ENCODE assay signal across 9 mouse cellular contexts in genomic region chr4:140004170-140004569, GRCm38 (mm10). TPM values are rescaled to one million over a fixed set of nuclear protein-coding genes. Genes with fewer than 3 reads are reported as not detected.
DNase-seq lines count a peak whose midpoint lies in the region; ATAC-seq lines count a peak whose summit lies in the region.
"Had no signal": no experiment of that assay in that cellular context is flagged by ENCODE, and none has a peak within 500 bp of the region (broad histone marks: within the 10 kb centered on the region; RNA-seq: fewer than 3 reads in every experiment).

No protein-coding gene starts in this region.

- H3K4me1 ChIP-seq in hindbrain, embryonic 11.5 days (replicated peaks; ENCODE audit: control insufficient read depth, insufficient read depth, low read length), result peaks cover 8% of the 10 kb centered on the region
- no peaks in the 10 kb centered on the region for H3K4me1 ChIP-seq in stomach, embryonic 16.5 days (ENCODE audit: control insufficient read depth, insufficient read depth, low read length)

- DNase-seq in layer of hippocampus, adult 18-20 months (ENCODE audit: low spot score in 2 of 2), result peak; percentile 45 to 57
- no peak for DNase-seq in layer of hippocampus, postnatal 10 days (ENCODE audit: low spot score in 2 of 2)
- peak; percentile 47 to 51 for DNase-seq in cerebellum, postnatal 36 days
- peak; percentile 47 for DNase-seq in hindbrain, embryonic 11.5 days (ENCODE audit: low spot score)
- DNase-seq in layer of hippocampus, adult 9-10 months (ENCODE audit: low spot score), result peak; percentile 11
- peak; percentile 77 for DNase-seq in mesoderm, embryonic 11.5 days (ENCODE audit: low read depth, low spot score)

- H3K4me2 ChIP-seq in hindbrain, embryonic 11.5 days (replicated peaks; ENCODE audit: low read depth, low read length), result peak overlapping the region; percentile 31
- H3K4me2 ChIP-seq in stomach, embryonic 16.5 days (ENCODE audit: low read depth, low read length), result peak overlapping the region; percentile 50

- ATAC-seq in hindbrain, embryonic 11.5 days (ENCODE audit: low FRiP score), result peak; percentile 59; the same call in 1 of the 2 replicates
- peak; percentile 75 for ATAC-seq in stomach, embryonic 16.5 days (ENCODE audit: insufficient read depth, low FRiP score)
- ATAC-seq in erythroblast, adult 5-6 weeks (replicated peaks; ENCODE audit: low FRiP score, poor library complexity, severe bottlenecking), result no peak

- 0 out of 2 replicates have a peak overlapping the region, but pooled peaks have one; percentile 2 for H3K4me3 ChIP-seq in hindbrain, embryonic 11.5 days (ENCODE audit: low read depth, low read length)
- peak overlapping the region; percentile 27 for H3K4me3 ChIP-seq in stomach, embryonic 16.5 days (replicated peaks; ENCODE audit: low read length)

- H3K27me3 ChIP-seq in hindbrain, embryonic 11.5 days (ENCODE audit: control insufficient read depth, insufficient read depth, low read length), result peaks cover 6% of the 10 kb centered on the region; the same call in 1 of the 2 replicates
- peaks cover 6% of the 10 kb centered on the region; the same call in 1 of the 2 replicates for H3K27me3 ChIP-seq in stomach, embryonic 16.5 days (ENCODE audit: control insufficient read depth, insufficient read depth, low read length)

- 13% methylated on average over 12 of the region's 12 CpGs for WGBS in hindbrain, embryonic 11.5 days
- 10% methylated on average over 12 of the region's 12 CpGs for WGBS in stomach, embryonic 16.5 days

- no peak overlapping the region for H3K27ac ChIP-seq in hindbrain, embryonic 11.5 days (ENCODE audit: low read depth, low read length)
- H3K27ac ChIP-seq in stomach, embryonic 16.5 days (ENCODE audit: low read length), result peak overlapping the region; percentile 36; the same call in 1 of the 2 replicates

- H3K36me3 ChIP-seq in hindbrain, embryonic 11.5 days (ENCODE audit: control insufficient read depth, insufficient read depth, low read length), result no peaks in the 10 kb centered on the region
- no peaks in the 10 kb centered on the region for H3K36me3 ChIP-seq in stomach, embryonic 16.5 days (ENCODE audit: control insufficient read depth, insufficient read depth, low read length)
- H3K36me3 ChIP-seq: G1E had no signal

- H3K9ac ChIP-seq in hindbrain, embryonic 11.5 days (ENCODE audit: low read depth, low read length), result no peak overlapping the region
- 0 out of 2 replicates have a peak overlapping the region, but pooled peaks have one; percentile 1 for H3K9ac ChIP-seq in stomach, embryonic 16.5 days (ENCODE audit: low read length)

- no peaks in the 10 kb centered on the region for H3K9me3 ChIP-seq in hindbrain, embryonic 11.5 days (ENCODE audit: control insufficient read depth, low read length)
- H3K9me3 ChIP-seq in stomach, embryonic 16.5 days (replicated peaks; ENCODE audit: control insufficient read depth, low read length), result no peaks in the 10 kb centered on the region

RNA-seq across cellular contexts. Expression of gene Klhdc7a, which starts 36.3 kb away (rescaled TPM):
- 10 to 100 TPM; 10.1 to 11.1 TPM for total RNA-seq in layer of hippocampus, adult 18-20 months (2021)
- 1 to 10 TPM; 1.1 to 1.4 TPM for total RNA-seq in layer of hippocampus, postnatal 10 days (2021)
- polyA plus RNA-seq in hindbrain, embryonic 11.5 days (2014; fragmentation: Nextera tagmentation; extraction: Ambion mirVana), result 0.29 and 0.46 TPM in 2 replicates
- polyA plus RNA-seq in stomach, embryonic 16.5 days (2015; fragmentation: Nextera tagmentation; extraction: Ambion mirVana), result 0.98 and 1.7 TPM in 2 replicates
- total RNA-seq in erythroblast, adult 5-6 weeks (2015; ENCODE audit: low replicate concordance), result not detected in 2 replicates
- not detected in 2 replicates for total RNA-seq in erythroblast, adult 5-6 weeks (2017; ENCODE audit: low replicate concordance)
- polyA plus RNA-seq: G1E had no signal

Comparison
In these comparisons a context has a peak if more than half of its experiments do, and no peak if none do; other contexts are left out.
1. DNase-seq: peak in layer of hippocampus, adult 18-20 months (2 of 2), cerebellum, postnatal 36 days (2 of 2), hindbrain, embryonic 11.5 days (single experiment), layer of hippocampus, adult 9-10 months (single experiment) and mesoderm, embryonic 11.5 days (single experiment); none in layer of hippocampus, postnatal 10 days (0 of 2).
2. RNA of gene Klhdc7a, which starts 36.3 kb away (total RNA-seq): 10.1 to 11.1 TPM in layer of hippocampus, adult 18-20 months; 1.1 to 1.4 TPM in layer of hippocampus, postnatal 10 days and not detected in erythroblast, adult 5-6 weeks; every median in the first group is over 4 times any median in the second.